Mouse (Mus musculus) liver, embryonic 14.5 days (tissue): ENCODE data around the gene Zc3hav1. TPM values are rescaled to one million over a fixed set of nuclear protein-coding genes. Genes with fewer than 3 reads are reported as not detected.
A peak's percentile ranks its signal among the peaks of the same experiment; 100 is the strongest.

ENCODE experiments used
- ATAC-seq: fragments of 200-750 bp; cut with Nextera tagmentation; 2 replicates; pipeline ENCODE4 v1.8.0; 2017; ENCODE audit warnings: moderate number of reproducible peaks, mild to moderate bottlenecking, moderate library complexity; ENCODE audit not compliant: insufficient read depth
- DNase-seq, 3 experiments: peaks; one replicate each; pipeline ENCODE4 v3.0.0-alpha.2; 2012 to 2013; ENCODE audit warnings: low read depth in 3 of 3, low spot score in 3 of 3
- H3K27ac ChIP-seq: fragments of 300-500 bp; sonication (generic); 2 replicates; pipeline ENCODE4 v1.5.1; 2014; ENCODE audit warnings: moderate library complexity, mild to moderate bottlenecking, control low read depth, inconsistent platforms
- H3K27me3 ChIP-seq: fragments of 300-500 bp; sonication (generic); 2 replicates; pipeline ENCODE4 v1.6.1; 2014; ENCODE audit warnings: mild to moderate bottlenecking, low read length, moderate library complexity; ENCODE audit not compliant: control insufficient read depth, insufficient read depth
- H3K36me3 ChIP-seq: fragments of 300-500 bp; sonication (generic); replicated peaks from 2 replicates; pipeline ENCODE4 v1.6.1; 2014; ENCODE audit warnings: low read depth; ENCODE audit not compliant: control insufficient read depth, insufficient read depth
- H3K4me1 ChIP-seq, 2 experiments: fragments of 200-500 bp in 1 of 2; fragments of 300-500 bp in 1 of 2; sonication (generic) in 1 of 2; replicated peaks; 2 replicates each; pipeline ENCODE4 v1.6.1; 2012 to 2014; ENCODE audit warnings: antibody characterized with exemption in 1 of 2, inconsistent platforms in 1 of 2, low read length in 1 of 2; ENCODE audit not compliant: control insufficient read depth in 2 of 2, insufficient read depth in 2 of 2
- H3K4me2 ChIP-seq: fragments of 300-500 bp; sonication (generic); 2 replicates; pipeline ENCODE4 v1.6.1; 2014; ENCODE audit warnings: low read depth, mild to moderate bottlenecking, control low read depth, moderate library complexity
- H3K4me3 ChIP-seq, 2 experiments: fragments of 200-500 bp in 1 of 2; fragments of 300-500 bp in 1 of 2; sonication (generic) in 1 of 2; 2 replicates each; pipeline ENCODE4 v1.5.1; 2012 to 2014; ENCODE audit warnings: low read depth in 2 of 2, low read length in 2 of 2, mild to moderate bottlenecking in 2 of 2, control low read depth in 1 of 2, inconsistent platforms in 1 of 2, moderate library complexity in 1 of 2; ENCODE audit not compliant: insufficient read depth in 1 of 2
- H3K9ac ChIP-seq: fragments of 300-500 bp; sonication (generic); replicated peaks from 2 replicates; pipeline ENCODE4 v1.6.1; 2014; ENCODE audit warnings: mild to moderate bottlenecking, control low read depth, moderate library complexity
- H3K9me3 ChIP-seq: fragments of 300-500 bp; sonication (generic); 2 replicates; pipeline ENCODE4 v1.6.1; 2016; ENCODE audit warnings: low read length, mixed read lengths; ENCODE audit not compliant: control insufficient read depth
- CTCF ChIP-seq: IDR thresholded peaks from 2 replicates; pipeline ENCODE4 v1.5.1; 2016; ENCODE audit warnings: antibody characterized with exemption, low read depth, control low read depth
- EP300 ChIP-seq: IDR thresholded peaks from 2 replicates; pipeline ENCODE4 v1.6.1; 2016; ENCODE audit warnings: antibody characterized with exemption, low read depth
- WGBS: fragments of 180-500 bp; shearing (Covaris S2); extraction: QIAGEN DNeasy Blood & Tissue Kit; methylation state at CpG from one replicate; pipeline ENCODE4 v1.1.7; 2014; ENCODE audit not compliant: insufficient replicate concordance; 5-methylcytosine and 5-hydroxymethylcytosine counted together
- polyA plus RNA-seq, 2 experiments: library from polyadenylated mRNA; depleted of rRNA in 1 of 2; stranded (reverse) in 1 of 2; unstranded in 1 of 2; fragments of >200 nt; fragmentation: Nextera tagmentation in 1 of 2; extraction: Ambion mirVana in 1 of 2; gene quantifications; 2 replicates each; pipeline versions ENCODE4 v1.2.1 to v1.2.3; 2012 to 2014

Zc3hav1 gene
- polyA plus RNA-seq, 2 experiments, result 17.0 to 23.0 TPM

DNA sequence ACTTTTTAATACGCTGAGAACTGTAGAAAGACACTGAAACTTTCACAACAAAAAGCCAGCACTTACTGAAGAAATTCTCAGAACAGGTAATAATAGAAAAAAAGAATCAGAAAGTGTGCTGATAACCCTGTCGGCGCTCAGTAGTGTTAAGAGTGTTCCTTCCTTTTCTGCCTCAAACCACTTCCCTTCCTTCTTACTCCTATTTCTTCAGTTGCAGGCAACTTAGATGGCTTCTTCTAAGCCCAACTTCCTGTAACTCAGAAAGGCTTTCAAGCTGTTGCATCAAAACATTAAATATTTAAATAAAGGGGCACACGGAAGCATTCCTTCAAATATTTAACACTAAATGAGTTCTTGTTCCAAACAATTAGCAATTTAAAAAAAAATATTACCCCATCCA, 2.5 kb downstream of the Zc3hav1 start:
- Histone ChIP-seq H3K4me1 (peaks cover 50 to 55% of the 10 kb centered on the region in 2 experiments), H3K4me3 (peak overlapping the region; percentile 84 to 85)
- WGBS, result 15% methylated on average over 4 of the region's 4 CpGs

DNA sequence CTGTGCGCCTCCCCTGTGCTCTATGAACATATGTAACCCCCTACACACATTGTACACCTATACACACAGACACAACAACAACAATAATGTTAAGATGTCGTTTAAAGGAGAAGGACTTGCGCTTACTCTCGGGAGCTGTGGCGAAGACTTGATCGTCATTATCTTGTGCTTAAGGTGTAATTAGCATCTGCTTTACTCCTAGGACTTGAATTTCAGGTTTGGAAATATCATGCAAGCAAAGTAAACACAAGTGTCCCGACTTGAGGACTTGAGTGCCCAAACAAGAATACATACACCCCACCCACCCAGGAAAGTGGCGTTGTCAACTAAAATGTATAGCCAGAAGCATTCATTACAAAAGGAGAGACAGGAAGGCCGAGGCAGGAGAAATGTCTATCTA, 4.6 kb downstream of the Zc3hav1 start:
- no peaks in the 10 kb centered on the region for H3K27me3 ChIP-seq
- H3K4me3 ChIP-seq, result peak overlapping the region in 1 of 2 experiments; percentile 11; a peak in 2 of 4 replicates
- TF ChIP-seq CTCF (no peak), EP300 (no peak)
- peaks cover 39% of the 10 kb centered on the region for H3K36me3 ChIP-seq
- H3K4me1 ChIP-seq, result peaks cover 54% of the 10 kb centered on the region in 2 experiments
- 76% methylated on average over 9 of the region's 9 CpGs for WGBS
- peak overlapping the region; percentile 47 for H3K27ac ChIP-seq
- peak overlapping the region; percentile 35 for H3K9ac ChIP-seq
- no peaks in the 10 kb centered on the region for H3K9me3 ChIP-seq
- no peak for ATAC-seq
- no peak for DNase-seq
- peak overlapping the region; percentile 99 for H3K4me2 ChIP-seq

More for the DNA sequence above, 2.5 kb downstream of the Zc3hav1 start:
- Histone ChIP-seq H3K27me3 (no peaks in the 10 kb centered on the region), H3K9ac (peak overlapping the region; percentile 98), H3K36me3 (peaks cover 34% of the 10 kb centered on the region), H3K4me2 (peak overlapping the region; percentile 99), H3K27ac (peak overlapping the region; percentile 26), H3K9me3 (no peaks in the 10 kb centered on the region)
- no peak for DNase-seq
- no peak for ATAC-seq
- TF ChIP-seq CTCF (no peak), EP300 (no peak)

DNA sequence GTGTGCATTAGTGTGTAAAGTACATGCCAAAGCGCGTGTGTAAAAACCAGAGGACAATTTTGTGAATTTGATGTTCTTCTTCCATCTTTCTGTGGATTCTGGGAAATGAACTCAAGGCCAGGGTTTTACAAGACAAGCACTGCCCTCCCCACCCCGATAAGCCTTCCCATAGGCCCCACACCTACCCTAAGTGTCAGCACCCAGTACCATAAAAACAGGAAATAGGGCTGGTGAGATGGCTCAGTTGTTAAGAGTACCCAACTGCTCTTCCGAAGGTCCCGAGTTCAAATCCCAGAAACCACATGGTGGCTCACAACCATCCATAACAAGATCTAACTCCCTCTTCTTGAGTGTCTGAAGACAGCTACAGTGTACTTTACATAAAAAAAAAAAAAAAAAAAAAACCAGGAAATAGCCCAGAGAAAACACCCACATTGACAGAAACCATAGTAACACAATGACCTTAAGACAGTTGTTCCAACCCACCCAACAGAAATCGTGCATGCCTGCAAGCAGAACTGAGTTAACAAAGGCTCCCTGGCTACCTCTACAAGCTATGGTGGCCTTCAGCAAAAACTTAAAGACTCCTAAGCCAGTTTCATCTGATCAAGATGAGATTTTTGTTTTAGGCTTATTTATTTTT, 5.5 kb downstream of the Zc3hav1 start:
- peak overlapping the region; percentile 99 for H3K4me2 ChIP-seq
- no peak for TF ChIP-seq CTCF
- TF ChIP-seq EP300, result no peak
- H3K4me1 ChIP-seq, result peaks cover 62 to 63% of the 10 kb centered on the region in 2 experiments
- 78% methylated on average over 6 of the region's 6 CpGs for WGBS
- no peak for DNase-seq
- peak overlapping the region; percentile 47 for H3K27ac ChIP-seq
- no peak for ATAC-seq
- H3K4me3 ChIP-seq, result peak overlapping the region in 1 of 2 experiments; percentile 11; a peak in 2 of 4 replicates
- no peak overlapping the region for H3K9ac ChIP-seq
- H3K27me3 ChIP-seq, result no peaks in the 10 kb centered on the region
- H3K36me3 ChIP-seq, result peaks cover 46% of the 10 kb centered on the region
- H3K9me3 ChIP-seq, result no peaks in the 10 kb centered on the region

DNA sequence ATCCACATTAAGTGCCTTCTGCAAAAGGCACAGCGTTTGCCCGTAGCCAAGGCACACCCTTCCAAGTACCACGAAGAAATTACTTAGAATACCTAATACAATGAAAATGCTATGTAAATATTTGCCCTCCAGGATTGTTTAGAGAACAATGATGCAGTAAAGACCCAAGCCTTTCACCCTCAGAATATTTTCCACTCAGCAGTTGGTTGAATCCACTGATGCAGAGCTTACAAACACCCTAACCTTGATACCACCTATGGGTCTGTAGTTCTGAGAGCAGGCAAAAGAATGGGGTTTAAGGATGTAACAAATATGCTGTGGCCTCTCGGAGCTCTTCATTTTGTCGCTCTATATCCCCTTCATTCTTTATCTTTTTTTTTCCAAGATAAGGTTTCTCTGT, 6.5 kb downstream of the Zc3hav1 start:
- no peaks in the 10 kb centered on the region for H3K9me3 ChIP-seq
- H3K27ac ChIP-seq, result peak overlapping the region; percentile 100
- peak overlapping the region; percentile 10; the same call in 1 of the 2 replicates for H3K9ac ChIP-seq
- TF ChIP-seq CTCF (no peak), EP300 (no peak)
- DNase-seq (no peak), ATAC-seq (no peak)
- 45% methylated on average over 5 of the region's 5 CpGs for WGBS
- H3K4me1 ChIP-seq, result peaks cover 72 to 74% of the 10 kb centered on the region in 2 experiments
- H3K27me3 ChIP-seq, result no peaks in the 10 kb centered on the region
- H3K36me3 ChIP-seq, result peaks cover 46% of the 10 kb centered on the region
- peak overlapping the region; percentile 35 for H3K4me2 ChIP-seq
- no peak overlapping the region for H3K4me3 ChIP-seq

DNA sequence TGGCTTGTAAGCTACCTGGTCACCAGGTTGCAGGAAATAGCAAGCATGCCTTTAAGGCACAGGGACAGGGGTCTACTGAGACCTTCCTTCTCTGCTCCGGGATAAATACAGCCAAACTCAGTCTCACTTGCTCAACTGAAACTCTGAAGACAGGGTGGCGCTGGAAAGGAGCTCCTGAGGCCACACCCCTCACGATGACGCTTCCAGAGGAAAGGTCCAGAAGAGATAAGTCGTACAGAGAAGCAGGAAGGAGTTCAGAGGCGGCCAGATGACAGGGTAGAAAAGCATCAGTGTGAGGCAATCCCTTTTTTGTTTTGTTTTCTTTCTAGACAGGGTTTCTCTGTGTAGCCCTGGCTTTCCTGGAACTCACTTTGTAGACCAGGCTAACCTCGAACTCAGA, 8.6 kb downstream of the Zc3hav1 start:
- H3K36me3 ChIP-seq, result peaks cover 35% of the 10 kb centered on the region
- peak; percentile 46 for TF ChIP-seq EP300
- peak; percentile 28; the same call in 1 of the 2 replicates for TF ChIP-seq CTCF
- WGBS, result 5% methylated on average over 7 of the region's 7 CpGs
- peak; percentile 68 for ATAC-seq
- peaks cover 77 to 81% of the 10 kb centered on the region in 2 experiments for H3K4me1 ChIP-seq
- H3K27me3 ChIP-seq, result no peaks in the 10 kb centered on the region
- H3K9ac ChIP-seq, result peak overlapping the region; percentile 90
- H3K27ac ChIP-seq, result peak overlapping the region; percentile 100
- H3K4me3 ChIP-seq, result peak overlapping the region; percentile 46 to 54
- DNase-seq, result peak; percentile 86 to 90 (median 89)
- H3K9me3 ChIP-seq, result no peaks in the 10 kb centered on the region
- H3K4me2 ChIP-seq, result peak overlapping the region; percentile 100
